Mouse (Mus musculus) lung, adult 2 months (tissue): Measurements from ENCODE around the gene Ptpn20. TPM values are rescaled to one million over a fixed set of nuclear protein-coding genes. Genes with fewer than 3 reads are reported as not detected.
A peak's percentile ranks its signal among the peaks of the same experiment; 100 is the strongest.

ENCODE experiments used
- DNase-seq: peaks from one replicate; pipeline ENCODE4 v3.0.0; 2022
- H3K4me1 ChIP-seq: fragments of 200-500 bp; 2 replicates; pipeline ENCODE4 v1.6.1; 2011; ENCODE audit warnings: low read length; ENCODE audit not compliant: control insufficient read depth, insufficient read depth
- H3K4me3 ChIP-seq: fragments of 200-500 bp; replicated peaks from 2 replicates; pipeline ENCODE3; 2011; ENCODE audit warnings: low read depth, mild to moderate bottlenecking, control low read depth, low read length; ENCODE audit errors: extremely low read depth
- CTCF ChIP-seq: fragments of 200-500 bp; IDR thresholded peaks from 2 replicates; pipeline ENCODE4 v1.5.1; 2011; ENCODE audit warnings: mild to moderate bottlenecking, low read length, control low read depth; ENCODE audit not compliant: insufficient read depth
- POLR2A ChIP-seq: fragments of 200-500 bp; IDR thresholded peaks from 2 replicates; pipeline ENCODE4 v1.6.1; 2011; ENCODE audit warnings: low read depth, mild to moderate bottlenecking, control low read depth, low read length, borderline replicate concordance; ENCODE audit errors: extremely low read depth
- WGBS: fragments of 180-500 bp; shearing (Covaris S2); methylation state at CpG from one replicate; pipeline ENCODE4 v1.1.7; 2018; 5-methylcytosine and 5-hydroxymethylcytosine counted together
- polyA plus RNA-seq: library from polyadenylated mRNA; depleted of rRNA; stranded (reverse); fragments of >200 nt; gene quantifications from 2 replicates; pipeline ENCODE4 v1.2.3, GENCODE M21; 2012

Gene Ptpn20
- polyA plus RNA-seq, 1 experiment = 0.26 TPM

DNA sequence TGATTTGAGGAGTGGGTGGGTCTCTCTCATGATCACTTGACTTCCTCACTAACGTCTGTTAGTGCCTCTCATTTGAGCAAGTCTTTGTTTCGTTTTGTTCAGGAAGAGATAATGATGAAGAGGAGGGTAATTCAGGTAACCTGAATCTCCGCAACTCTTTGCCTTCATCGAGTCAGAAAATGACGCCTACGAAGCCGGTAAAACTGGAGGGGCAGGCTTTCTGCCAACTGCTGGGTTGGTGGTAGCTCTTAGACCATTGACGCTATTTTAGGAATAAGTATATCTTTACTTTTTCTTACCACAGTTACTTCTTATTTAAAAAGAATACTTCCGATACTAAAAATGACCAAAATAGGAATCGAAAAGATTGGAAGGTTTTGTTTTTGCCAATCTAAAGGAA lies 18.4 kb downstream of the Ptpn20 start:
- no peaks in the 10 kb centered on the region for H3K4me1 ChIP-seq
- no peak overlapping the region for H3K4me3 ChIP-seq
- TF ChIP-seq POLR2A = no peak
- TF ChIP-seq CTCF = no peak
- no peak for DNase-seq
- WGBS = 72% methylated on average over 10 of the region's 10 CpGs

- TF ChIP-seq CTCF (no peak), POLR2A (no peak)
- DNase-seq = no peak
- Histone ChIP-seq H3K4me3 (no peak overlapping the region), H3K4me1 (no peaks in the 10 kb centered on the region)
- WGBS = 60% methylated on average over 3 of the region's 3 CpGs
Observed at GRCm38 (mm10) chr14:33625036-33625435, 36.0 kb downstream of the Ptpn20 start.

DNA sequence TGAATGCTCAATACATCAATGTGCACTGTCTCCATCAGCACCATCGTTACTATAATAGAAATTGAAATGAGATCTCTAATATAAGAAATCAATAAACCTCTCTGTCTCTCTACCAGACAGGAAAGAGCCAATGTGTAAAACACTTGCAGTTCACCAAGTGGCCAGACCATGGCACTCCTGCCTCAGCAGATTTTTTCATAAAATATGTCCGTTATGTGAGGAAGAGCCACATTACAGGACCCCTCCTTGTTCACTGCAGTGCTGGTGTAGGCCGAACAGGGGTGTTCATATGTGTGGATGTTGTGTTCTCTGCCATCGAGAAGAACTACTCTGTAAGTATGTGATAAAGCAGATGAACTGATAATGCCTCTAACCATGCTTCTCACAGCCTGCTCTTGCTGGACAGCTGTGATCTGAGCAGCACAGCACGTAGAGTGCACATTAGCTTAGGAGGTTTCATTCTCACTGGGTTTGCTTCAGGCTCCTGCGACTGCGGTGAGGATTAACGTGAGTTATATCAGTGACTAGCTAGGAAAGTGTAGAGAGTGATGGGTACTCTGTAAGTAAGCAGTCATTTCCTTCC lies 43.9 kb downstream of the Ptpn20 start:
- WGBS = 52% methylated on average over 8 of the region's 8 CpGs
- TF ChIP-seq POLR2A (no peak), CTCF (no peak; the same call in 1 of the 2 replicates)
- Histone ChIP-seq H3K4me3 (no peak overlapping the region), H3K4me1 (no peaks in the 10 kb centered on the region)
- no peak for DNase-seq

DNA sequence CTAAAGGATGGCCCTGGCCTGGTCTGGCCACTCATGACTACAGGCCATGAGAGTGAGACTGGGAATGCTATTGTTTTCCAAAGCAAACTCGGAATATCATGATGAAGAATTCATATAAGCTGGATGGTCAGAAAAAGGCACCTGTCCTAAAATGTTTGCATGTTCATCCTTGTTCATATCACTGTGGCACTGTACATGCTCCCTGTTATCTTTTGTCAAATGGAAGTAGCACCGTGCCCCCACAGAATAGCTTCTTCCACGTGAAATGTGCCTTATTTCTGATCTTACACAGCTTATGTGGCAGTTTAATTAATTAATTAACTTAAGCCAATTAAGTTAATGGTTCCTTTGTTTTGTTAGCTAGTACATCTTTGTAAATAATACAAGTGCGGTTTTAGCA lies 45.3 kb downstream of the Ptpn20 start:
- TF ChIP-seq POLR2A (no peak), CTCF (no peak)
- no peak overlapping the region for H3K4me3 ChIP-seq
- DNase-seq = no peak
- no peaks in the 10 kb centered on the region for H3K4me1 ChIP-seq
- WGBS = 92% methylated on average over 4 of the region's 4 CpGs

GRCm38 (mm10) chr14:33634774-33635173 lies 45.8 kb downstream of the Ptpn20 start:
- DNase-seq = no peak
- H3K4me1 ChIP-seq = no peaks in the 10 kb centered on the region
- 91% methylated on average over 1 of the region's 1 CpGs for WGBS
- no peak overlapping the region for H3K4me3 ChIP-seq
- TF ChIP-seq CTCF = no peak
- no peak for TF ChIP-seq POLR2A

DNA sequence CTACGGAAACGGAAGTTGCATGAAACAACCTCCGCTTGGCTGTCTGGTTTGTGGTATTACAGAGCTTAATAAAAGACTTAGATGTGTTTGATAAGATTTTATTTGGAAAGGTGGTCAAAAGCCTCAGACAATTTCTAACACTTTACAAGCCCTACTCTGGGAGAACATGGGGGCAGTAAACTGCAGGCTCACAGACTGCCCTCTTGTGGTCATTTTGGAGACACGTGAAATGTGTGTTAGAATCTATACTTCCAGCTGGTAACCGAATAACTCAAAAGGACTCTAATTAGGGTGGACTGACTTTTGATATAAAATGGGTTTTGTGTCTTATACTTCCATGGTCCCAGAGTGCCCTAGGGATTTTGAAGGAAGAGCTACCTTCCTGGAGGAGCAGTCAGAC lies 50.4 kb downstream of the Ptpn20 start:
- no peak for TF ChIP-seq POLR2A
- no peak for TF ChIP-seq CTCF
- DNase-seq = no peak
- no peaks in the 10 kb centered on the region for H3K4me1 ChIP-seq
- H3K4me3 ChIP-seq = no peak overlapping the region
- 77% methylated on average over 5 of the region's 5 CpGs for WGBS

DNA sequence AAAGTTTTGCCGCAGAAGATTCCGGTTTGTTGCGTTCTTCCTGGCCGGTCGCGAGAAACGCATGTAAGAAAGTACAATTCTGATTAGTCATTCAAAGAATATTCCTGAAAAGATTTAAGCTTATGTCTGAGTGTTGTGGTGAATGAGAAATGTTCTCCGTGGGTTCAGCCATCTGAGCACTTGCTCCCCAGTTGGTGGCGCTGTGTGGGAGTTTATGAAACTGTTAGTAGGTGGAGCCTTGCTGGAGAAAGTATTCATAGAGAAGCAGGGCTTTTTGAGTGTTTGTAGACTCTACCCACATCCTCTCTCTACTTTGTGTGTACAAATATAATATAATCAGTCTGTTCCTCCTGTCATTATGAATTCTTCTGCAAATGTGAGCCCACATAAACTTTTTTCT lies 61.7 kb downstream of the Ptpn20 start:
- TF ChIP-seq POLR2A (no peak), CTCF (0 out of 2 replicates have a peak, but pooled peaks have one; percentile 9)
- no peak for DNase-seq
- Histone ChIP-seq H3K4me3 (no peak overlapping the region), H3K4me1 (no peaks in the 10 kb centered on the region)
- WGBS = 90% methylated on average over 9 of the region's 9 CpGs

GRCm38 (mm10) chr14:33657471-33657901 lies 68.5 kb downstream of the Ptpn20 start:
- no peak for DNase-seq
- WGBS = 66% methylated on average over 7 of the region's 7 CpGs
- Histone ChIP-seq H3K4me3 (no peak overlapping the region), H3K4me1 (no peaks in the 10 kb centered on the region)
- TF ChIP-seq POLR2A (no peak), CTCF (no peak)

- Histone ChIP-seq H3K4me1 (no peaks in the 10 kb centered on the region), H3K4me3 (no peak overlapping the region)
- WGBS = 79% methylated on average over 2 of the region's 2 CpGs
- TF ChIP-seq POLR2A = no peak
- no peak for TF ChIP-seq CTCF
- DNase-seq = no peak
Observed at GRCm38 (mm10) chr14:33658331-33658730, 69.3 kb downstream of the Ptpn20 start.

DNA sequence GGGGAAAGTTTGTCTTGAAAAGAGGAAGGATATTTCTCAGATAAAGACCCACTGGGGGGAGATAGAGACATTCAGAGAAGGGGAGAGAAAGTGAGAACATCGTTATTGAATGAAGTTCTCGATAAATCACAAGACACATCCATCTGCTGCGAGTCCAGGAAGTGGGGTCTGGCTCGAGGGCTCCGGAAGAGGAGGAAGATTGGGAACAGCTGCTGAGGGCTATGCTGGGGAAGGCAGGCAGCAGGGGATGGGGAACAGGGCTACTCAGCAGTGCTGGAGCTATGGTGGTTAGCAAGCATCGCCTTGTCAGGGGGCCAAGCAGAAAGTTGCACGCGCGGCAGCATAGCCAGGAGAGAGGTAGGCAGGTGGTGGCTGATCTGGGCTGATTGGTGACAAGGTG lies 73.1 kb downstream of the Ptpn20 start:
- WGBS = 37% methylated on average over 9 of the region's 9 CpGs
- H3K4me3 ChIP-seq = no peak overlapping the region
- no peaks in the 10 kb centered on the region; the same call in 1 of the 2 replicates for H3K4me1 ChIP-seq
- TF ChIP-seq POLR2A = no peak
- no peak for TF ChIP-seq CTCF
- no peak for DNase-seq
